Mouse (Mus musculus): Measurements from ENCODE around the gene Tmc4.

Gene Tmc4

DNA sequence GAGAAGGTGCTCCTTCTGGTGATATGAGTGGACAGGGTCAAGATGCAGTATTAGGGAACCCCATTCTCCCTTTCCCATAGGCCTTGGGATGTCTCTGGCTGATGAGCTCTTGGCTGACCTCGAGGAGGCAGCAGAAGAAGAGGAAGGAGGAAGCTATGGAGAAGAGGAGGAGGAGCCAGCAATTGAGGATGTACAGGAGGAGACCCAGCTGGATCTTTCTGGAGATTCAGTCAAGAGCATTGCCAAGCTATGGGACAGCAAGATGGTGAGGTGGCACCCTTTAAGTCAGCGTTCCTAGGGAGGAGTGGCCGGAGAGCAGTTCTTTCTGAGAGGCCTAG, 46.9 kb downstream of the Tmc4 start:
- DNase-seq (ENCODE audit: low spot score) = no peak

DNA sequence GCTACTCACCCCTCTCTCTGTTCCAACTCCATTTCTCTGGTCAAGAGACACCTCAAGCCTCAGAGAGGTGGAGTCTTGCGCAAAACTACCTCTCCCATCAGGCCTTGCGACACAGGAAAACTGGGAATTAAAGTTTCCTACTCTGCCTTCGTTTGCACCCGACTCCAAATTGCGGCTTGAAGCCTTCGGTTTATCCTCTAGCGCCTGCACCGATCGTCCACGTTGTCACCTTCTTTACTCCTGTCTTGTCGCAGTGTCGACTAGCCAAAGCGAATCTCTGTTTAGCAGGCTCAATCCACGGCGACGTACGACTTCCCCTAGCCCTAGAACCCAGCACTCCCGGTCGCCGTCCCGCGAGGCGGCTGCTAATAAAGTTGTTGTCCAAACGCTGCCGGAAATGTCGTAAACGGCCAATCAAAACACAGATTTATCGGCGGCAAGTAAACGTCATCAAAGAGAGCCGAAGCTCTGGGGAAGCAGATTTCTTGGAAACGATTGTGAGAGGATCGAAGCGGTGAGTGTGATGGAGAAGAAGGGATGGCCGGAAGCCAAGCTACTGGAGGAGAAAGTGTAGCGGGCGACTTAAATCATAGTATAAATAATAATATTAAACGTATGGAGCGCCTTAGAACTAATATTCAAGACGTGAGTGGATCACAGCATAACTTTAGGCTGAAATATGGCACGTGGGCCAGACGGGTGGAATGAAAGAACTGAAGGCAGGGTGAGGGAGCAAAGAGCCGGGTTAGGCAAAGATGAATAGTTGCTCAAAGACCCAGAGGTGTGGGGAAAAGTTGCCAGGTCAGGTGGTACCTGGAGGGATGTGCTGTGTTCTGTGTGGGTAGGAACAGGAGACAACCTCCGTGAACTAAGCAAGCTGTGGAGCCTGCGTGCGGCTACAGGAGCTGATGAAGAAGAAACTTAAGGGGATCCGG, 47.5 kb downstream of the Tmc4 start, which contains the start of the genes Tfpt and Prpf31:
Tfpt (minus strand) TSS at position 387 of the 935 bp plus-strand sequence.
Prpf31 (plus strand) TSS at position 443 of the 935 bp plus-strand sequence.
- peak; percentile 88 for DNase-seq (ENCODE audit: low spot score)

DNA sequence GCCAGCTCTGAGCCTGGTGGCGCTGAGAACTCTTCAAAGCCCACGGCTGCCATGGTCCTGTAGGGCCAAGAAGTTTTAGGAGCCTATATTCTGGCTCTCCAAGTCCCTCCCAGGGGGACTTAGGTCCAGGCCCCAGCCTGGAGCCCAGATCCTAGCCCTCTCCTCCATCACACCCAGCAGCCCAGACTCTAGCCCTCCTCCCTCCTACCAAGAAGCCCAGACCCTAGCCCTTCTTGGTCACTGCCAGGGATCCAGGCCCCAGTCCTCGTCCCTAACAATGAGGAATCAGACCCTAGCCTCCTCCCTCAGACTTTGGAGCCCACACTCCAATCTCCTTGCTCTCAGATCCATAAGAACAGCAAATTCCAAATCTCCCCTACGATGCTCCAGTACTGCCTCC, 48.3 kb downstream of the Tmc4 start:
- DNase-seq (ENCODE audit: low spot score) = no peak

DNA sequence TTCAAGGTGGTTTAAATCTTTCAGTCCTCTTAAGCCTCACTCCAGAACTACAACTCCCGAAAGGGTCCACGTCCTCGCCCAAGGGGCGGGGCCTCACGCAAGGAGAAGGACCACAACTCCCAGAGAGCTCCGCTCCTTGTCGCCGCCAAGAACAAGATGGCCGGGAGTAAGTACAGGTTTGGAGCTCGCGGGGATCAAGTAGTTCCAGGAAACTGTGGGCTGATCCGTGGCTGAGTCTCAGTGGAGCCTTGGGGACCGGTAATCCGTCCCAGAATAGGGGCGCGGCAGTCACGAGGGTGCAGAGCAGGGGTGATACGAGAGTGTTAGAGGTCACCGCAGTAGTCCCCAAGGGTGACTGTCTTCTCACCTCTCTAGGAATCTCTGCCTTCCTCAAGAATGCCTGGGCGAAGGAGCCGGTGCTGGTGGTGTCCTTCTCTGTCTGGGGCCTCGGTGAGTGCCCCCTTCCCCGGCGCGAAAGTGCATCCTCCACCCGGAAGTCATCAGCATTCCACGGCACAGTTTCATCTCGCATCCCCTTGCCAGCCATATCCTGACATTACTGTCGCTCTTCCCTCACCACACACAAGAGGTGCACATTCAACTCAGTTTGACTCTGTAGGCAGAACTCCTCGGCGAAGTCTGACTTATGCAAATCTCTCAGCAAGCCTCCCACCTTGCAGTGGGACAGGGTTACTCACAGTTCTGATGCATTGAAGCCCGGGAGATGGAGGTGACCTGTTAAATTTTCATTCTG, 59.9 kb downstream of the Tmc4 start, which contains the start of gene Ndufa3:
Ndufa3 (plus strand) TSS at position 132 of the 754 bp plus-strand sequence.
- DNase-seq (ENCODE audit: low spot score) = peak; percentile 85

DNA sequence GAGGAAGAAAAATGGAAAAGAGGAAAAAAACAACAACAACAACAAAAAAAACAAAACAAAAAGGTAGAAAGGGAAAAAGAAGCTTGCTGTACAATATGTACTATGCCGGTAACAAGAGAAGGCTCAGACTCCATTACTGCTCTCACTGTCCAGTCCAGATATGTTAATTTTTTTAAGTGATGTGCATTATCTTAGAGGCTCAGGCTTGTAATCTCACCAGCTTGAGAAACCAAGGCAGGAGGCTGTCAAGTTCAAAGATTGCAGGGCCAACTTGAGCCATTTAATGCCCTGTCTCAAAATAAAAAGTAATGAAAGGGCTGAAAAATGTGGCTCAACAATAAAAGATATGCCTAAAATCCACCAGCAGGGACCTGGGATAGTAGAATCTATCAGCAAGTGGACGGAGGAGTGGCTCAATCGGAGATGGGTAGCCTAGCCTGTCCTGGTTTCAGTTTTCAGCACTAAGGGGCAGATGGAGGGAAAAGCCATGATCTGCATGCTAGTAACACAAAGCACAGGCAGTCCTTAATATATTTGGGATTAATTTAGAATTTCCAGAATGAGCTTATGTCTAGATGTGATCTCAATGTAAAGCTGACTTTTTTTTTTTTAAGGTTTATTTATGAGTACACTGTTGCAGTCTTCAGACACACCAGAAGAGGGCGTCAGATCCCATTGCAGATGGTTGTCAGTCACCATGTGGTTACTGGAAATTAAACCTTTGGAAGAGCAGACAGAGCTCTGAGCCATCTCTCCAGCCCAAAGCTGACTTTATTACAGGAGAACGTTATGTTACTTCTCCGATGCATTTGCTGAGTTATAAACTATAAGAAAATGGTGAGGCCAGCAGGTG, 60.7 kb downstream of the Tmc4 start:
- no peak for DNase-seq (ENCODE audit: low spot score)

DNA sequence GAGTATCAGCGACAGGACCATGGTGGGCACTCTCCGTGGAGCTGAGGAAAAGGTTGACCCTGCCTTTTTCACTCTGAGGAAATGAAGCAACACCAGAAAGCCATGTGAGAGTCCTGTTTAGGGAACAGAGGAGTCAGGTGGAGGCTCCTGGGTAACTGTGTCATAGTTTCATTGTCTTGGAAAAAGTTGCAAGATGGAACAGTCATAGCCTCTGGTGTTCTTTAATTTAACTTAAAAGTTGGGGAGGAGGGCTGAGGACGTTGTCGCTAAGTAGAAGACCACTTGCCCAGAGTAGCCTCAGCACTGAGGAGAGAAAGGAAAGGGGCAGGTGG, 61.3 kb downstream of the Tmc4 start, which contains the start of gene Oscar:
Oscar (minus strand) TSS at position 101 of the 332 bp plus-strand sequence.
- no peak for DNase-seq (ENCODE audit: low spot score)
